Mouse (Mus musculus): ENCODE data around the gene Arvcf.

Gene Arvcf

GRCm38 (mm10) chr16:18407912-18408311 lies 59.9 kb downstream of the Arvcf start:
- DNase-seq (ENCODE audit: low read depth, low spot score), result no peak

- DNase-seq (ENCODE audit: low read depth, low spot score), result no peak
Observed at GRCm38 (mm10) chr16:18409776-18410175, 61.8 kb downstream of the Arvcf start.

GRCm38 (mm10) chr16:18410418-18410817 lies 62.4 kb downstream of the Arvcf start:
- no peak for DNase-seq (ENCODE audit: low read depth, low spot score)

- no peak for DNase-seq (ENCODE audit: low read depth, low spot score)
Observed at GRCm38 (mm10) chr16:18411026-18411649, 63.2 kb downstream of the Arvcf start.

- DNase-seq (ENCODE audit: low read depth, low spot score), result no peak
Observed at GRCm38 (mm10) chr16:18411802-18412476, 64.0 kb downstream of the Arvcf start.

GRCm38 (mm10) chr16:18413032-18413816 lies 65.2 kb downstream of the Arvcf start:
- peak; percentile 25 for DNase-seq (ENCODE audit: low read depth, low spot score)

GRCm38 (mm10) chr16:18416094-18416761 lies 68.2 kb downstream of the Arvcf start:
- no peak for DNase-seq (ENCODE audit: low read depth, low spot score)

- DNase-seq (ENCODE audit: low read depth, low spot score), result no peak
Observed at GRCm38 (mm10) chr16:18416837-18417236, 68.9 kb downstream of the Arvcf start.

- DNase-seq (ENCODE audit: low read depth, low spot score), result no peak
Observed at GRCm38 (mm10) chr16:18417491-18417890, 69.5 kb downstream of the Arvcf start.

GRCm38 (mm10) chr16:18418756-18419602 lies 71.0 kb downstream of the Arvcf start:
- no peak for DNase-seq (ENCODE audit: low read depth, low spot score)

GRCm38 (mm10) chr16:18419603-18420026 lies 71.6 kb downstream of the Arvcf start:
- DNase-seq (ENCODE audit: low read depth, low spot score), result no peak

- DNase-seq (ENCODE audit: low read depth, low spot score), result no peak
Observed at GRCm38 (mm10) chr16:18420571-18420970, 72.6 kb downstream of the Arvcf start.

GRCm38 (mm10) chr16:18423203-18423914 lies 75.4 kb downstream of the Arvcf start:
- no peak for DNase-seq (ENCODE audit: low read depth, low spot score)

GRCm38 (mm10) chr16:18423915-18424265 lies 75.9 kb downstream of the Arvcf start:
- DNase-seq (ENCODE audit: low read depth, low spot score), result no peak

- peak; percentile 55 for DNase-seq (ENCODE audit: low read depth, low spot score)
Observed at GRCm38 (mm10) chr16:18424364-18425045, 76.5 kb downstream of the Arvcf start.

- peak; percentile 51 for DNase-seq (ENCODE audit: low read depth, low spot score)
Observed at GRCm38 (mm10) chr16:18425475-18426214, 77.7 kb downstream of the Arvcf start.

GRCm38 (mm10) chr16:18426215-18426791 lies 78.3 kb downstream of the Arvcf start, which contains the start of gene Txnrd2:
Gene Txnrd2 (plus strand): TSS chr16:18426384.
- DNase-seq (ENCODE audit: low read depth, low spot score), result peak; percentile 82

- no peak for DNase-seq (ENCODE audit: low read depth, low spot score)
Observed at GRCm38 (mm10) chr16:18426802-18427280, 78.9 kb downstream of the Arvcf start, which contains the start of gene Comt. Gene Comt (minus strand): TSS chr16:18426852.
